Mouse (Mus musculus): ENCODE data around the gene Sphk1. TPM values are rescaled to one million over a fixed set of nuclear protein-coding genes. Genes with fewer than 3 reads are reported as not detected.
A peak's percentile ranks its signal among the peaks of the same experiment; 100 is the strongest.

The Sphk1 gene
- polyA plus RNA-seq, 1 experiment from 2014 or later: 2.6 TPM

GRCm38 (mm10) chr11:116547296-116548060 is 16.8 kb downstream of the Sphk1 start:
- ATAC-seq (ENCODE audit: extremely low read depth, insufficient number of reproducible peaks, low FRiP score, low TSS enrichment): no peak
- 83% methylated on average over 17 of the region's 17 CpGs for WGBS

GRCm38 (mm10) chr11:116548780-116549179 is 18.1 kb downstream of the Sphk1 start:
- H3K4me1 ChIP-seq: peaks cover 55% of the 10 kb centered on the region
- H3K27ac ChIP-seq (replicated peaks): no peak overlapping the region
- no peak overlapping the region for H3K4me2 ChIP-seq
- H3K4me3 ChIP-seq: no peak overlapping the region
- H3K27me3 ChIP-seq (replicated peaks): no peaks in the 10 kb centered on the region
- no peak overlapping the region; the same call in 1 of the 2 replicates for H3K9ac ChIP-seq
- no peaks in the 10 kb centered on the region for H3K9me3 ChIP-seq
- ATAC-seq (ENCODE audit: extremely low read depth, insufficient number of reproducible peaks, low FRiP score, low TSS enrichment): no peak
- WGBS: 84% methylated on average over 9 of the region's 9 CpGs
- H3K36me3 ChIP-seq: peaks cover 49% of the 10 kb centered on the region

More at GRCm38 (mm10) chr11:116547296-116548060, 16.8 kb downstream of the Sphk1 start:
- Histone ChIP-seq H3K27me3 (replicated peaks) (no peaks in the 10 kb centered on the region), H3K4me2 (no peak overlapping the region), H3K27ac (replicated peaks) (no peak overlapping the region), H3K4me3 (no peak overlapping the region), H3K9ac (no peak overlapping the region), H3K9me3 (no peaks in the 10 kb centered on the region), H3K4me1 (peaks cover 43% of the 10 kb centered on the region), H3K36me3 (peaks cover 62% of the 10 kb centered on the region)

GRCm38 (mm10) chr11:116549273-116550038 is 18.7 kb downstream of the Sphk1 start:
- H3K4me1 ChIP-seq: peaks cover 62% of the 10 kb centered on the region
- peak overlapping the region; percentile 3; the same call in 1 of the 2 replicates for H3K4me3 ChIP-seq
- peaks cover 42% of the 10 kb centered on the region for H3K36me3 ChIP-seq
- no peaks in the 10 kb centered on the region for H3K27me3 ChIP-seq (replicated peaks)
- peak overlapping the region; percentile 67 for H3K9ac ChIP-seq
- H3K27ac ChIP-seq (replicated peaks): peak overlapping the region; percentile 65
- no peaks in the 10 kb centered on the region for H3K9me3 ChIP-seq
- ATAC-seq (ENCODE audit: extremely low read depth, insufficient number of reproducible peaks, low FRiP score, low TSS enrichment): no peak
- H3K4me2 ChIP-seq: peak overlapping the region; percentile 41
- WGBS: 48% methylated on average over 11 of the region's 11 CpGs

GRCm38 (mm10) chr11:116550748-116551147 is 20.0 kb downstream of the Sphk1 start:
- Histone ChIP-seq H3K27ac (replicated peaks) (peak overlapping the region; percentile 65), H3K4me3 (no peak overlapping the region), H3K9me3 (no peaks in the 10 kb centered on the region), H3K9ac (peak overlapping the region; percentile 48; the same call in 1 of the 2 replicates), H3K4me2 (no peak overlapping the region), H3K36me3 (peaks cover 29% of the 10 kb centered on the region), H3K4me1 (peaks cover 75% of the 10 kb centered on the region), H3K27me3 (replicated peaks) (no peaks in the 10 kb centered on the region)
- ATAC-seq (ENCODE audit: extremely low read depth, insufficient number of reproducible peaks, low FRiP score, low TSS enrichment): no peak
- 37% methylated on average over 7 of the region's 7 CpGs for WGBS

GRCm38 (mm10) chr11:116552194-116552593 is 21.5 kb downstream of the Sphk1 start:
- H3K27me3 ChIP-seq (replicated peaks): no peaks in the 10 kb centered on the region
- ATAC-seq (ENCODE audit: extremely low read depth, insufficient number of reproducible peaks, low FRiP score, low TSS enrichment): no peak
- H3K4me1 ChIP-seq: peaks cover 90% of the 10 kb centered on the region
- H3K4me2 ChIP-seq: no peak overlapping the region
- H3K4me3 ChIP-seq: no peak overlapping the region
- no peak overlapping the region for H3K9ac ChIP-seq
- H3K36me3 ChIP-seq: peaks cover 15% of the 10 kb centered on the region
- 82% methylated on average over 1 of the region's 1 CpGs for WGBS
- no peaks in the 10 kb centered on the region for H3K9me3 ChIP-seq
- H3K27ac ChIP-seq (replicated peaks): no peak overlapping the region

GRCm38 (mm10) chr11:116554171-116554878 is 23.6 kb downstream of the Sphk1 start:
- peak overlapping the region; percentile 69 for H3K27ac ChIP-seq (replicated peaks)
- H3K4me1 ChIP-seq: peaks cover 84% of the 10 kb centered on the region
- no peaks in the 10 kb centered on the region for H3K9me3 ChIP-seq
- ATAC-seq (ENCODE audit: extremely low read depth, insufficient number of reproducible peaks, low FRiP score, low TSS enrichment): peak; percentile 40; the same call in 1 of the 2 replicates
- H3K36me3 ChIP-seq: no peaks in the 10 kb centered on the region
- peak overlapping the region; percentile 33 for H3K4me2 ChIP-seq
- H3K27me3 ChIP-seq (replicated peaks): no peaks in the 10 kb centered on the region
- H3K9ac ChIP-seq: no peak overlapping the region
- 12% methylated on average over 12 of the region's 12 CpGs for WGBS
- H3K4me3 ChIP-seq: no peak overlapping the region; the same call in 1 of the 2 replicates

- H3K4me2 ChIP-seq: peak overlapping the region; percentile 10; the same call in 1 of the 2 replicates
- 29% methylated on average over 1 of the region's 1 CpGs for WGBS
- no peaks in the 10 kb centered on the region for H3K27me3 ChIP-seq (replicated peaks)
- no peak overlapping the region; the same call in 1 of the 2 replicates for H3K27ac ChIP-seq (replicated peaks)
- no peaks in the 10 kb centered on the region for H3K36me3 ChIP-seq
- peak overlapping the region; percentile 50 for H3K9ac ChIP-seq
- H3K9me3 ChIP-seq: no peaks in the 10 kb centered on the region
- H3K4me1 ChIP-seq: peaks cover 71% of the 10 kb centered on the region
- no peak for ATAC-seq (ENCODE audit: extremely low read depth, insufficient number of reproducible peaks, low FRiP score, low TSS enrichment)
- H3K4me3 ChIP-seq: no peak overlapping the region
Measured at GRCm38 (mm10) chr11:116555572-116555971, 24.8 kb downstream of the Sphk1 start.

GRCm38 (mm10) chr11:116556308-116556707 is 25.6 kb downstream of the Sphk1 start:
- H3K4me1 ChIP-seq: peaks cover 64% of the 10 kb centered on the region

GRCm38 (mm10) chr11:116565283-116566041 is 34.7 kb downstream of the Sphk1 start:
- Histone ChIP-seq H3K36me3 (peaks cover 3% of the 10 kb centered on the region; the same call in 1 of the 2 replicates), H3K9ac (0 out of 2 replicates have a peak overlapping the region, but pooled peaks have one; percentile 19), H3K27me3 (replicated peaks) (no peaks in the 10 kb centered on the region), H3K27ac (replicated peaks) (0 out of 2 replicates have a peak overlapping the region, but pooled peaks have one; percentile 24), H3K4me2 (no peak overlapping the region), H3K4me1 (peaks cover 30% of the 10 kb centered on the region), H3K4me3 (no peak overlapping the region), H3K9me3 (no peaks in the 10 kb centered on the region)
- 60% methylated on average over 7 of the region's 7 CpGs for WGBS
- ATAC-seq (ENCODE audit: extremely low read depth, insufficient number of reproducible peaks, low FRiP score, low TSS enrichment): no peak

More at GRCm38 (mm10) chr11:116556308-116556707, 25.6 kb downstream of the Sphk1 start:
- peak overlapping the region; percentile 5; the same call in 1 of the 2 replicates for H3K27ac ChIP-seq (replicated peaks)
- no peaks in the 10 kb centered on the region for H3K27me3 ChIP-seq (replicated peaks)
- peak overlapping the region; percentile 10 for H3K4me2 ChIP-seq
- H3K9me3 ChIP-seq: no peaks in the 10 kb centered on the region
- 36% methylated on average over 6 of the region's 6 CpGs for WGBS
- H3K4me3 ChIP-seq: no peak overlapping the region
- H3K36me3 ChIP-seq: no peaks in the 10 kb centered on the region
- H3K9ac ChIP-seq: peak overlapping the region; percentile 50
- 0 out of 2 replicates have a peak, but pooled peaks have one; percentile 4 for ATAC-seq (ENCODE audit: extremely low read depth, insufficient number of reproducible peaks, low FRiP score, low TSS enrichment)

- H3K27ac ChIP-seq (replicated peaks): no peak overlapping the region; the same call in 1 of the 2 replicates
- no peak for ATAC-seq (ENCODE audit: extremely low read depth, insufficient number of reproducible peaks, low FRiP score, low TSS enrichment)
- 63% methylated on average over 8 of the region's 8 CpGs for WGBS
- peaks cover 50% of the 10 kb centered on the region for H3K4me1 ChIP-seq
- H3K4me2 ChIP-seq: no peak overlapping the region
- no peaks in the 10 kb centered on the region for H3K27me3 ChIP-seq (replicated peaks)
- H3K9me3 ChIP-seq: no peaks in the 10 kb centered on the region
- H3K9ac ChIP-seq: peak overlapping the region; percentile 47; the same call in 1 of the 2 replicates
- H3K4me3 ChIP-seq: no peak overlapping the region
- peaks cover 3% of the 10 kb centered on the region; the same call in 1 of the 2 replicates for H3K36me3 ChIP-seq
Measured at GRCm38 (mm10) chr11:116567531-116567930, 36.8 kb downstream of the Sphk1 start.

Data from heart, embryonic 13.5 days (tissue).